Mouse (Mus musculus) adrenal gland, postnatal 10 days (tissue): ENCODE results near the gene OR5BS1P. TPM values are rescaled to one million over a fixed set of nuclear protein-coding genes. Genes with fewer than 3 reads are reported as not detected.
"Not testable (repeated sequence)": the region's sequence is repeated elsewhere in the genome, so short reads cannot be mapped to it uniquely, and the experiment has no call there.

Experiments
- DNase-seq: peaks from one replicate; pipeline ENCODE4 v3.0.0; 2021; ENCODE audit warnings: mixed read lengths
- microRNA-seq: library from miRNA; unstranded; fragments of <30 nt; microRNA quantifications from one replicate; pipeline ENCODE4 v1.2.0, GENCODE M21; 2021
- total RNA-seq, 2 experiments: library from RNA; stranded (reverse); gene quantifications; 2 replicates each; pipeline ENCODE4 v1.2.3; 2021

OR5BS1P gene
- total RNA-seq, 2 experiments from 2014 or later = not detected

- DNase-seq = no peak
Measured at GRCm38 (mm10) chr15:98506253-98506957, 36.7 kb downstream of the OR5BS1P start.

- no peak for DNase-seq
Measured at GRCm38 (mm10) chr15:98507321-98507720, 37.6 kb downstream of the OR5BS1P start.

- DNase-seq = no peak
Measured at GRCm38 (mm10) chr15:98509387-98509786, 39.7 kb downstream of the OR5BS1P start.

- peak; percentile 87 for DNase-seq
Measured at GRCm38 (mm10) chr15:98510438-98511385, 41.0 kb downstream of the OR5BS1P start.

- no peak for DNase-seq
Measured at GRCm38 (mm10) chr15:98511386-98511928, 41.8 kb downstream of the OR5BS1P start.

GRCm38 (mm10) chr15:98512232-98512631 lies 42.5 kb downstream of the OR5BS1P start:
- DNase-seq = no peak

GRCm38 (mm10) chr15:98512799-98513321 lies 43.2 kb downstream of the OR5BS1P start:
- DNase-seq = peak; percentile 67

GRCm38 (mm10) chr15:98513676-98514075 lies 44.0 kb downstream of the OR5BS1P start:
- not testable (repeated sequence) for DNase-seq

GRCm38 (mm10) chr15:98514146-98514545 lies 44.5 kb downstream of the OR5BS1P start:
- DNase-seq = no peak

- not testable (repeated sequence) for DNase-seq
Measured at GRCm38 (mm10) chr15:98514845-98515244, 45.1 kb downstream of the OR5BS1P start.

GRCm38 (mm10) chr15:98517380-98518355 lies 48.0 kb downstream of the OR5BS1P start:
- DNase-seq = peak; percentile 79

GRCm38 (mm10) chr15:98521245-98521644 lies 51.5 kb downstream of the OR5BS1P start:
- no peak for DNase-seq

- DNase-seq = no peak
Measured at GRCm38 (mm10) chr15:98526057-98526456, 56.4 kb downstream of the OR5BS1P start.

GRCm38 (mm10) chr15:98527056-98527771 lies 57.5 kb downstream of the OR5BS1P start:
- no peak for DNase-seq

GRCm38 (mm10) chr15:98528066-98528563 lies 58.4 kb downstream of the OR5BS1P start:
- DNase-seq = no peak

Small RNAs within 50 kb of the gene (microRNA-seq; reads per million reads assigned to microRNA genes)
- gene Mir1291 = 8.8 reads per million, percentile 14 among the genes with 10 or more reads in this experiment

Other genes starting within 250 kb of the OR5BS1P start
- not detected for gene Gm44579, start 248.9 kb upstream of the OR5BS1P start, total RNA-seq
- gene Olfr287, start 248.8 kb upstream of the OR5BS1P start, total RNA-seq = not detected
- not detected for gene Olfr286, start 235.4 kb upstream of the OR5BS1P start, total RNA-seq
- gene H1fnt, start 212.6 kb upstream of the OR5BS1P start, total RNA-seq = not detected
- 1 to 10 TPM; 3.9 to 7.4 TPM for gene Zfp641, start 173.7 kb upstream of the OR5BS1P start, total RNA-seq
- gene Olfr285, start 152.5 kb upstream of the OR5BS1P start, total RNA-seq = not detected
- not detected for gene Olfr284, start 128.9 kb upstream of the OR5BS1P start, total RNA-seq
- gene Olfr283, start 89.0 kb upstream of the OR5BS1P start, total RNA-seq = not detected
- gene Olfr282, start 38.7 kb upstream of the OR5BS1P start, total RNA-seq = not detected
- gene Olfr281, start 17.3 kb upstream of the OR5BS1P start, total RNA-seq = not detected
- under 1 TPM in 1 of 2 experiments, not detected in 1; 0.39 TPM for gene Lalba, start 12.8 kb downstream of the OR5BS1P start, total RNA-seq
- not detected for gene Olfr279, start 22.5 kb downstream of the OR5BS1P start, total RNA-seq
- gene Kansl2, start 64.4 kb downstream of the OR5BS1P start, total RNA-seq = 10 to 100 TPM; 64.8 to 77.9 TPM
- 10 to 100 TPM; 41.5 to 50.0 TPM for gene Ccnt1, start 101.0 kb downstream of the OR5BS1P start, total RNA-seq
- 1 to 10 TPM in 1 of 2 experiments, under 1 TPM in 1; 0.58 to 1.2 TPM for gene 4930415O20Rik, start 101.1 kb downstream of the OR5BS1P start, total RNA-seq
- 100 to 1,000 TPM in 1 of 2 experiments, 10 to 100 TPM in 1; 83.5 to 101 TPM for gene Adcy6, start 140.2 kb downstream of the OR5BS1P start, total RNA-seq
- 10 to 100 TPM; 12.6 to 18.8 TPM for gene Cacnb3, start 160.9 kb downstream of the OR5BS1P start, total RNA-seq
- 10 to 100 TPM; 55.5 to 72.4 TPM for gene Ddx23, start 193.0 kb downstream of the OR5BS1P start, total RNA-seq
- gene Rnd1, start 207.6 kb downstream of the OR5BS1P start, total RNA-seq = 1 to 10 TPM; 1.9 to 2.3 TPM
- under 1 TPM; 0.61 to 0.63 TPM for gene Ccdc65, start 238.3 kb downstream of the OR5BS1P start, total RNA-seq